Mouse (Mus musculus) liver, postnatal 0 days (tissue): Measurements from ENCODE around the gene Akt1s1. TPM values are rescaled to one million over a fixed set of nuclear protein-coding genes. Genes with fewer than 3 reads are reported as not detected.

Experiments used
- ATAC-seq: fragments of 200-750 bp; cut with Nextera tagmentation; 2 replicates; pipeline ENCODE4 v1.8.0; 2017; ENCODE audit warnings: mild to moderate bottlenecking, moderate library complexity
- DNase-seq: peaks from one replicate; pipeline ENCODE4 v3.0.0-alpha.2; 2016
- H3K27ac ChIP-seq: fragments of 300-500 bp; sonication (generic); 2 replicates; pipeline ENCODE4 v1.5.1; 2014; ENCODE audit warnings: antibody characterized with exemption, moderate library complexity, mild to moderate bottlenecking, low read depth
- H3K27me3 ChIP-seq: fragments of 300-500 bp; sonication (generic); 2 replicates; pipeline ENCODE4 v1.6.1; 2014; ENCODE audit warnings: low read length, control low read depth, mixed read lengths; ENCODE audit not compliant: insufficient read depth
- H3K36me3 ChIP-seq: fragments of 300-500 bp; sonication (generic); replicated peaks from 2 replicates; pipeline ENCODE4 v1.6.1; 2014; ENCODE audit warnings: mild to moderate bottlenecking, control low read depth, low read length, moderate library complexity, mixed read lengths; ENCODE audit not compliant: insufficient read depth
- H3K4me1 ChIP-seq: fragments of 300-500 bp; sonication (generic); 2 replicates; pipeline ENCODE4 v1.6.1; 2014; ENCODE audit warnings: antibody characterized with exemption, mild to moderate bottlenecking, control low read depth; ENCODE audit not compliant: insufficient read depth
- H3K4me2 ChIP-seq: fragments of 300-500 bp; sonication (generic); 2 replicates; pipeline ENCODE4 v1.6.1; 2014; ENCODE audit warnings: low read depth, mild to moderate bottlenecking, low read length, moderate library complexity, mixed read lengths
- H3K4me3 ChIP-seq: fragments of 300-500 bp; sonication (generic); 2 replicates; pipeline ENCODE4 v1.5.1; 2014; ENCODE audit warnings: low read depth, low read length
- H3K9ac ChIP-seq: fragments of 300-500 bp; sonication (generic); replicated peaks from 2 replicates; pipeline ENCODE4 v1.6.1; 2014; ENCODE audit warnings: mild to moderate bottlenecking, moderate library complexity
- H3K9me3 ChIP-seq: fragments of 300-500 bp; sonication (generic); 2 replicates; pipeline ENCODE4 v1.6.1; 2016; ENCODE audit warnings: mild to moderate bottlenecking, control low read depth, low read length, mixed read lengths
- CTCF ChIP-seq: sonication (generic); IDR thresholded peaks from 2 replicates; pipeline ENCODE4 v1.5.1; 2016; ENCODE audit warnings: antibody characterized with exemption, low read depth
- EP300 ChIP-seq: IDR thresholded peaks from 2 replicates; pipeline ENCODE4 v1.6.1; 2016; ENCODE audit warnings: antibody characterized with exemption, low read depth, mild to moderate bottlenecking
- WGBS: fragments of 180-500 bp; shearing (Covaris S2); extraction: QIAGEN DNeasy Blood & Tissue Kit; methylation state at CpG from one replicate; pipeline ENCODE4 v1.1.7; 2014; ENCODE audit not compliant: insufficient replicate concordance; 5-methylcytosine and 5-hydroxymethylcytosine counted together
- polyA plus RNA-seq: library from polyadenylated mRNA; unstranded; fragments of >200 nt; fragmentation: Nextera tagmentation; extraction: Ambion mirVana; gene quantifications from 2 replicates; pipeline ENCODE4 v1.2.1, GENCODE M21; 2015

Gene Akt1s1
- polyA plus RNA-seq, 1 experiment from 2014 or later: 38.6 TPM

DNA sequence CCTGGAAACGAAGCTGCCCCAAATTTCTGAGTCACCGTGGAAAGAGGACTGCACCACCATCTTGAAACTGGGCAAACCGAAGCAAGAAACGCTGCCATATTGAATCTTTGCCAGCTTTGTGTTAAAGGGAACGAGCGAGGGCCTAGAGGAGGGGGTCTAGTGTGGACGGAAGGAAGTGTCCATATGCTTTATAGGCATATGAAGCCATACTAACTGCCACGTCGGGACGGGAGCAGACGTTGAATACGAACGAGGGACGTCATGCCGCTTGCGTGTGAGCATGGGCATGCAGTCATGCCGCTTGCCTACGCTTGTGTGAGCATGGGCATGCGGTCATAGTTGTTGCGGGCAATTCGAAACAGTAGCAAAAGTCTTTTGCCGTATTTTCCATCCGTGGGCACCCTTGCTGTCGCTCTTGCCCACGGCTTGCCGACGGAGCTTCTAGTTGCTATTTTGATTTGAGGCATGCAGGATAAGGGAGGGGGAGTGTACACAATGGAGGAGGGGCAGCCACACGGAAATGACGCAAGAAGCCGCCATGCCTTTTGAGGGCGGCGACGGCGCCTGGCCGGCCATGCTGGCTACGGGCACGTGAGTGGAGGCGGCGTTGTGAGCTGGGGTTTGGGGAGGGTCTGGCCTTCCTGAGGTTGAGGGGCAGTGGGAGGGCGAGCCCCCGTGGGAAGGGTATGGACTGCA is 773 bp downstream of the Akt1s1 start:
- H3K27ac ChIP-seq: peak overlapping the region; percentile 99
- TF ChIP-seq CTCF (no peak), EP300 (no peak)
- peak overlapping the region; percentile 81 for H3K9ac ChIP-seq
- H3K9me3 ChIP-seq: no peaks in the 10 kb centered on the region
- peak overlapping the region; percentile 75 for H3K4me2 ChIP-seq
- under 1% methylated on average over 41 of the region's 41 CpGs for WGBS
- peaks cover 39% of the 10 kb centered on the region for H3K4me1 ChIP-seq
- peaks cover 22% of the 10 kb centered on the region for H3K36me3 ChIP-seq
- peak; percentile 92 for DNase-seq
- no peaks in the 10 kb centered on the region for H3K27me3 ChIP-seq
- peak overlapping the region; percentile 80 for H3K4me3 ChIP-seq
- ATAC-seq: peak; percentile 57

GRCm38 (mm10) chr7:44850146-44850545 is 1.4 kb downstream of the Akt1s1 start:
- Histone ChIP-seq H3K4me1 (peaks cover 42% of the 10 kb centered on the region), H3K36me3 (peaks cover 18% of the 10 kb centered on the region), H3K9ac (peak overlapping the region; percentile 81), H3K27me3 (no peaks in the 10 kb centered on the region), H3K27ac (peak overlapping the region; percentile 99), H3K4me2 (peak overlapping the region; percentile 75), H3K9me3 (no peaks in the 10 kb centered on the region), H3K4me3 (peak overlapping the region; percentile 80)
- 2% methylated on average over 33 of the region's 33 CpGs for WGBS
- peak; percentile 86 for DNase-seq
- ATAC-seq: peak; percentile 17
- TF ChIP-seq EP300: no peak
- no peak for TF ChIP-seq CTCF

GRCm38 (mm10) chr7:44850789-44851624 is 2.2 kb downstream of the Akt1s1 start:
- H3K36me3 ChIP-seq: peaks cover 9% of the 10 kb centered on the region
- TF ChIP-seq EP300: no peak
- no peak for TF ChIP-seq CTCF
- H3K9ac ChIP-seq: peak overlapping the region; percentile 81
- no peaks in the 10 kb centered on the region for H3K9me3 ChIP-seq
- H3K4me1 ChIP-seq: peaks cover 51% of the 10 kb centered on the region
- H3K4me2 ChIP-seq: peak overlapping the region; percentile 75
- H3K27me3 ChIP-seq: no peaks in the 10 kb centered on the region
- ATAC-seq (no peak), DNase-seq (no peak)
- 65% methylated on average over 8 of the region's 8 CpGs for WGBS
- H3K4me3 ChIP-seq: peak overlapping the region; percentile 80
- H3K27ac ChIP-seq: peak overlapping the region; percentile 99

- Histone ChIP-seq H3K4me1 (peaks cover 58% of the 10 kb centered on the region), H3K4me2 (peak overlapping the region; percentile 75; the same call in 1 of the 2 replicates), H3K36me3 (0 out of 2 replicates have a peak, but pooled peaks cover 2% of the 10 kb centered on the region), H3K9me3 (no peaks in the 10 kb centered on the region), H3K27ac (no peak overlapping the region), H3K27me3 (no peaks in the 10 kb centered on the region), H3K4me3 (no peak overlapping the region), H3K9ac (no peak overlapping the region)
- WGBS: 85% methylated on average over 12 of the region's 12 CpGs
- TF ChIP-seq EP300: no peak
- TF ChIP-seq CTCF: no peak
- DNase-seq (no peak), ATAC-seq (no peak)
These were observed 2.9 kb downstream of the Akt1s1 start for GRCm38 (mm10) chr7:44851625-44852234.

- H3K9ac ChIP-seq: no peak overlapping the region
- ATAC-seq (no peak), DNase-seq (no peak)
- H3K27ac ChIP-seq: no peak overlapping the region
- no peak for TF ChIP-seq EP300
- TF ChIP-seq CTCF: no peak
- H3K4me2 ChIP-seq: no peak overlapping the region
- H3K36me3 ChIP-seq: 0 out of 2 replicates have a peak, but pooled peaks cover 2% of the 10 kb centered on the region
- H3K9me3 ChIP-seq: no peaks in the 10 kb centered on the region
- 91% methylated on average over 34 of the region's 36 CpGs for WGBS
- H3K27me3 ChIP-seq: no peaks in the 10 kb centered on the region
- no peak overlapping the region for H3K4me3 ChIP-seq
- H3K4me1 ChIP-seq: peaks cover 57% of the 10 kb centered on the region
These were observed 3.7 kb downstream of the Akt1s1 start for GRCm38 (mm10) chr7:44852259-44853027.
